Mouse (Mus musculus) heart, postnatal 14 days (tissue): ENCODE measurements around the gene Psmb2. TPM values are rescaled to one million over a fixed set of nuclear protein-coding genes. Genes with fewer than 3 reads are reported as not detected.

ENCODE experiments used
- DNase-seq, 2 experiments: peaks; one replicate each; pipeline ENCODE4 v3.0.0; 2021 to 2022
- intact Hi-C: fragments of 180-260 bp; cut with DNase I; formaldehyde crosslinking; loops from one replicate; pipeline ENCODE4 v1.15.1; 2025
- total RNA-seq, 2 experiments: library from RNA; stranded (reverse); gene quantifications; 2 replicates each; pipeline ENCODE4 v1.2.3; 2021

Psmb2 gene
- total RNA-seq, 2 experiments from 2014 or later: 121 to 122 TPM

DNA sequence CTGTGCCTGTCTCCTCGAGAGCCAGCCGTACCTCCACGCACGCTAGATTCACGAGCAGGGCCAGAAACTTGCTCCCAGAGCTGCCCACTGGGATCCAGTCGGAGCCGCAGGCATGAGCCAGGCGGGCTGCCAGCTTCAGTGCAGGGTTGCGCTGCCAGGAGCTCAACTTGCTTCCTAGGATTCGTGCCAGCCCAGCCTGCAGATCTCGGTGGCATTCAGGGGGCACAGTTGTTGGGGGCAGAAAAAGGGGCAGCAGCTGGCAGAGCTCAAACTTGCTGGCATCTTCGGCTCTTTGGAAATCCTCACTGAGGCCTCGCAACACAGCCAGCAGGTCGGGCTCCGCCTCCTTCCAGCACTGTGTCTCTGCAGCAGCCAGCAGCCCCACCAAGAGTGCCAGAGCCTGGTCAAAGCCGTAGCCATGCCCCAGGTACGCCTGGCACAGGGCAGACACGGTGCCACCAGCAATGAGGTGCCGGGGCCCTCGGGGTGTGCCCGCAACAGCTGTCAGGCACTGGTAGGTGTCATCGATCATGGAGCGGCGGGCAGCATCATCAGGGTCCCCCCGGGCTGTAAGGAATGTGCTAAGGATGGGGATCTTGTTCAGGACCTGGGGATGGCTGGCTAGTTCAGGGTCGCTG, 72.7 kb downstream of the Psmb2 start:
- peak; percentile 66 to 72 for DNase-seq
- intact Hi-C loops: no loop called here

DNA sequence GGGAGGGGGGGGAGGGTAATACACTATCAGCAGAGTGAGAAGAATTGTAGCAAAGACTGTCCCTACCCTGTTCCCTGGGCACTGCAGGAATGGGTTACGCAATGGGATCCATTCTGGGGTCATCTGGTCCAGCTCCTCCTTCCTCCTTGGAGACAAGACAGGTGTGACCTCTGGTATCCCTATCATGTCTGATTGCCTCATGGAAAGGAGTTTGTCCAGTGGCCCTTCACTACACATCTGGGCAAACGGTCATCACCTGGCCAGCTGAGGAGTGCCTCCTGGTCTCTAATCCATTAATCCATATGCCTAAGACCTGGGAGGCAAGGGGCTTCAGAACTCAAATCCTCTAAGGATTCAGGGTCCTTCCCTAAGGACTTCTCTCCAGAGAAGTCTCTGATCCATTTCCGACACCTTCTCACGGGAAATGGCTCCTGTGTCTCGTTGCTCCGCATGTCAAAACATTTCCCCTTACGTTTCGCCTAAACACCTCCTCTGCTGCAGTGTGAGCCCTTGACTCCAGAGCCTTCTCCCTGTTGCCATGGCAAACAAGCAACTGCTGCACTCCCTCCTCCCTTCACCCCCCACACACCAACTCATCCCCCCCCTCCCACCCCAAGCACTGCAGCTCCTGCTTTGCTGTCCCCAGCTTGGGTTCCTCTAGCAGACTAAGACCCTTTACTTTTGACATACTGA, 73.6 kb downstream of the Psmb2 start:
- DNase-seq: no peak
- intact Hi-C loops: no loop called here

DNA sequence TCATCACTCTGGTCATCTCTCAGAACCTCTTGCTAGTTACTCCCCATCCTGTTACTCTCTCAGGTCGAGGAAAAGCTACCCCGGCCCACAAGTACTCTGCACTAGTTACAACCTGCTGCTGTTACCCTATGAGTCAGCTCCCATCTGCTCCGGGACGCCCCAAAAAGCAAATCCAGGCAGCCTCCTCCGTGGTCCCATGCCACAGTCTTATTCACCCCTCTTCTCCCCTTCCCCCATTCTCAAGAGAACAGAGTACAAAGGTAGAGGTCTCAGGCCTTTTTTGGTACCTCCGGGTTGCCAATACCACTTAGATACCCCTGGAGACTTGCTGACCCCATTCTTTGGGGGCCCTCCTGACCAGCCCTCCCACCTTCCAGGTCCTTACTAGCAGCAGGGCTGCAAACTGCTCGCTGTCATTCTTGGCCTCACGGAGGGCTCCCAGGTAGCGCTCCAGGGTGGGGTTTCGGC, 74.2 kb downstream of the Psmb2 start:
- intact Hi-C loops: loop anchor here (2.0 kb wide), 1 partner anchor 89 kb away; no protein-coding TSS in a partner anchor
- DNase-seq: no peak

- intact Hi-C loops: loop anchor here (2.0 kb wide), 1 partner anchor 89 kb away; no protein-coding TSS in a partner anchor
- DNase-seq: no peak
Observed at GRCm38 (mm10) chr4:126752024-126752607, 74.7 kb downstream of the Psmb2 start.

DNA sequence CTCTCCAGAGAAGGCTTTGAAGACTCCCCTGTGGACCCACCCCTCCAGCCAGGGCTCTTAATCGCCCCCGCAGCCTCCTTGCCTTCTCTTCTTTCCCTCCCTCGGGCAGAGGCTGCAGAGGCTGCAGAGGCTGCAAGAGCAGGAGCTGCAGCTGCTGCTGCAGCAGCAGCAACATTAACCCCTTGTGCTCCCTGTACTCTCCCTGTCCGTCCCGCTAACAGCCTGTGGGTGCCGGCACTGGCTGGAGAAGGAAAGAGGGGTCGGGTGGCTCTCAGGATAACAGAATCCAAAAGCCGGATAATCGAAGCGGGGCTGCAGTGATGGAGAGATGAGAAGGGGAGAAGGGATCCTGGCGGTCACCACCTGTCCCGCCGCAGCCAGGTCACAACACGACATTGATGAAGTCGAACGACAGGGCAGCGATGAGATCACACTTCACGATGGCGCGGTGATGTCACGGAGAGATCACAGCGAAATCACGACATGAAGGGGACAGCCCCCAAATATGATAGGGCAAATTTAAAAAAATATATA, 75.2 kb downstream of the Psmb2 start:
- no peak for DNase-seq
- intact Hi-C loops: loop anchor here (2.0 kb wide), 1 partner anchor 88 kb away; no protein-coding TSS in a partner anchor

DNA sequence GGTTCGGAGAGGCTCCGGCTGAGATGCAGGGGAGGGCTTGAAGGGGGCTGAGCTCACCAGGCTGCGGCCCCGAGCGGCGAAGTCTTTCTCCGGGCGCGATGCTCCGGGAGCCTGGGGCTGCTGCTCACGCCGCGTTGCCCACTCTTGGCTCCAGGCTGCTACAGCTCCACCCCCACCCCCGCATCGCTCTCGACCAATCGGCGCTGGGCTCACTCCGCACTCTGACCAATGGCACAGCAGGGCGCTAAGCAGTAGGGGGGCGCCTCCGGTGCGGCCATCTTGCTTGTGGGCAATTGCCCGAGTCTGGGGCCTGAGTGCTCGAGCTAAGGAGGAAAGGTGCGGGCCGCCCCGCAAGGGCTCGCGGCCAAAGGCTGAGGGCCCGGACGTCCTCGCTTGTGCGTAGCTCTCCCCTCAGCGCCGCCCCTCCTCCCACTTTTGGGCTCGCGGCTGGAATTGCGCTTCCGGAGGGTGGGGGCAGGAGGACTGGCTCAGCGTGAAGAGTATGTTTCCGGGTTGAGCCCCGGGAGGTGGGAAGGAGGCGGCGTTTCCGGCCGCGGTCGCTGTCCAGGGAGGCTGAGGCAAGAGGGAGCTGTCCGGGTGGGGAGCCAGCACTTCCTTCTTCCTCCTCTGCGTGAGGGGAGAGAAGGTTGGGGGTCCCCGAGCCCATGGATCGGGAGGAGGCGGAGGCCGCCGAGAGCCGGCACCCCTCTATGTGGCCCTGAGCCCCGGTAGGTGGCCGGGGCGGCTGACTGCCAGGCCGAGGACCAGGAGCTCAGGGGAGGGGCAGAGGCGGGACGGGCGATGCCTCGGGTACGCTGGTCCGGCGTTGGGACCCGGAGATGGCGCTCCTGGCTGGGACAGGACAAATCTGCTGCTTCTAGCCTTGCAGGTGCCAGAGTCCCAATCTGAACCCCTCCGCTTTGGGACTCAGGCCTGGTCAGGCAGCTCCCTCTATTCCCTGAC, 76.1 kb downstream of the Psmb2 start, which contains the start of the genes Ncdn and AU040320:
TSS of gene Ncdn (minus strand) at position 171 of the 963 bp plus-strand sequence.
TSS of gene AU040320 (plus strand) at position 277 of the 963 bp plus-strand sequence.
- peak; percentile 95 for DNase-seq

GRCm38 (mm10) chr4:126754231-126754611, 76.8 kb downstream of the Psmb2 start:
- intact Hi-C loops: no loop called here
- DNase-seq: no peak

More for the DNA sequence above, 76.1 kb downstream of the Psmb2 start, which contains the start of the genes Ncdn and AU040320:
- intact Hi-C loops: loop anchor here (2.0 kb wide), 1 partner anchor 87 kb away; no protein-coding TSS in a partner anchor

GRCm38 (mm10) chr4:126754736-126755374, 77.4 kb downstream of the Psmb2 start:
- DNase-seq: no peak
- intact Hi-C loops: no loop called here

DNA sequence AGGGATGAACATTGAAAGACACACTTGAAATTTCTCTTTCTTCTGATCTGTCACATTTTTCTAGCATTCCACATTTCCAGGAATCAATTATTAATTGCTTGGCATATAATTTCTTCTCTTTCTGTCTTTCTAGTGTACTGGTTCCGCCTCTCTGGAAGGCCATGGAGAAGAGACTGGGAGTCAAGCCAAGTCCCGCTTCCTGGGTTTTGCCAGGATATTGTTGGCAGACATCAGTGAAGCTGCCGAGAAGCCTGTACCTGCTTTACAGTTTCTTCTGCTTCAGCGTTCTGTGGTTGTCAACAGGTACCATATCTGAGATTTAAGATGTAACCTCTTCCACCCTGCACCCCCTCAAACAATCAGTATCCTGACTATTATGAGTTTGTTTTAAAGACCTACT, 79.3 kb downstream of the Psmb2 start:
- peak in 1 of 2 experiments; percentile 51 for DNase-seq
- intact Hi-C loops: no loop called here

DNA sequence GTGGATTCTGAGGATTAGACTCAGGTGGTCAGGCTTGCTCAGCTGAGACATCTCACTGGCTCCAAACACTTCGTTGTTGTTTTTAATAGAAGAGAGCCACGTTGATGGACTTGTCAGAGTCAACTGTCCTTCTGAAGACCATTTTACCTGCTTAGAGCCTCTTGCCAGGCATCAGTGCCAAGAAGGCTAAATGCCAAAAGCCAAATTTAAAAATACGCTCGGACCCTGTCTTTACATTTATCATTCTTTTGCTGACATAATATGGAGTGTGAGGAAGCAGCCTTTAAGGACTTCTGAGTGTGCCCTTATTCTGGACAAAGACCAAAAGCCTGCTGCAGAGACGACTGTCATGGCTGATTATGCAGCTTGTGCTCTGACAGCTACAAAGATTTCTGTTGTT, 80.9 kb downstream of the Psmb2 start:
- intact Hi-C loops: no loop called here
- DNase-seq: no peak

Other genes with a start within 250 kb of the Psmb2 start
- 10 to 100 TPM; 14.5 to 15.0 TPM for gene Ago3, start 248.1 kb upstream of the Psmb2 start, total RNA-seq
- gene Ago1, start 209.0 kb upstream of the Psmb2 start, total RNA-seq: 10 to 100 TPM; 15.0 to 15.6 TPM
- gene Ago4, start 144.2 kb upstream of the Psmb2 start, total RNA-seq: 1 to 10 TPM; 5.4 to 5.5 TPM
- gene Clspn, start 120.7 kb upstream of the Psmb2 start, total RNA-seq: 1 to 10 TPM; 1.9 to 4.6 TPM
- 1 to 10 TPM; 7.7 to 8.4 TPM for gene 5730409E04Rik, start 67.8 kb upstream of the Psmb2 start, total RNA-seq
- not detected for gene Tfap2e, start 58.6 kb downstream of the Psmb2 start, total RNA-seq
- gene Ncdn, start 75.8 kb downstream of the Psmb2 start, total RNA-seq: 10 to 100 TPM; 12.5 to 15.0 TPM
- 10 to 100 TPM; 29.9 to 30.3 TPM for gene AU040320, start 75.9 kb downstream of the Psmb2 start, total RNA-seq